Mouse (Mus musculus): Measurements from ENCODE around the gene Vmn1r26. TPM values are rescaled to one million over a fixed set of nuclear protein-coding genes. Genes with fewer than 3 reads are reported as not detected.
"Not testable (repeated sequence)": the region's sequence is repeated elsewhere in the genome, so short reads cannot be mapped to it uniquely, and the experiment has no call there.

Vmn1r26 gene
- not detected for total RNA-seq (2021)
- long read RNA-seq, experiment 1 = 0 reads
- long read RNA-seq, experiment 2 = 0 reads

GRCm38 (mm10) chr6:58015059-58015458 is at the start of gene Vmn1r26:
Vmn1r26 (minus strand) TSS chr6:58015159.
- DNase-seq = no peak

GRCm38 (mm10) chr6:58044025-58044424 is 29.1 kb upstream of the Vmn1r26 start:
- DNase-seq = no peak

- peak in 1 of 2 experiments; percentile 1 for DNase-seq
Measured at GRCm38 (mm10) chr6:58017478-58017877, 2.5 kb upstream of the Vmn1r26 start.

- no peak for DNase-seq
Measured at GRCm38 (mm10) chr6:57980710-57981109, 34.2 kb downstream of the Vmn1r26 start, which contains the start of gene Vmn1r25. Vmn1r25 (minus strand) TSS chr6:57980810.

GRCm38 (mm10) chr6:57961403-57961802 is 53.6 kb downstream of the Vmn1r26 start, which contains the start of gene Vmn1r24:
Vmn1r24 (minus strand) TSS chr6:57961503.
- not testable (repeated sequence) for DNase-seq

Other genes starting within 250 kb of the Vmn1r26 start
- 10 to 100 TPM; 22.8 to 22.9 TPM for gene Vopp1, start 190.0 kb downstream of the Vmn1r26 start, total RNA-seq (2021)
- not detected for gene Vmn1r21, start 164.8 kb downstream of the Vmn1r26 start, total RNA-seq (2021)
- not detected for gene Vmn1r22, start 107.1 kb downstream of the Vmn1r26 start, total RNA-seq (2021)
- not detected for gene Vmn1r23, start 88.3 kb downstream of the Vmn1r26 start, total RNA-seq (2021)
- gene Vmn1r24, start 53.7 kb downstream of the Vmn1r26 start, total RNA-seq (2021) = not detected
- gene Vmn1r25, start 34.3 kb downstream of the Vmn1r26 start, total RNA-seq (2021) = not detected
- gene Vmn1r27, start 203.7 kb upstream of the Vmn1r26 start, total RNA-seq (2021) = not detected
- gene Vmn1r28, start 246.9 kb upstream of the Vmn1r26 start, total RNA-seq (2021) = not detected

All from heart, adult 18-20 months (tissue).